Mouse (Mus musculus): ENCODE results near the gene Hes5. TPM values are rescaled to one million over a fixed set of nuclear protein-coding genes. Genes with fewer than 3 reads are reported as not detected.

Gene Hes5
- total RNA-seq, 2 experiments from 2014 or later, result not detected

Other genes with a start within 250 kb of the Hes5 start
- gene Ttc34, start 123.5 kb upstream of the Hes5 start, total RNA-seq (2021), result under 1 TPM; 0.26 to 0.41 TPM
- under 1 TPM; 0.21 to 0.72 TPM for gene Mmel1, start 91.3 kb upstream of the Hes5 start, total RNA-seq (2021)
- gene Fam213b, start 61.8 kb upstream of the Hes5 start, total RNA-seq (2021), result 10 to 100 TPM; 37.8 to 39.7 TPM
- 1 to 10 TPM; 2.7 to 3.7 TPM for gene Tnfrsf14, start 32.4 kb upstream of the Hes5 start, total RNA-seq (2021)
- gene Pank4, start 3.2 kb downstream of the Hes5 start, total RNA-seq (2021), result 10 to 100 TPM; 34.9 to 37.5 TPM
- not detected for gene Plch2, start 95.9 kb downstream of the Hes5 start, total RNA-seq (2021)
- 10 to 100 TPM; 16.6 to 17.1 TPM for gene Pex10, start 106.1 kb downstream of the Hes5 start, total RNA-seq (2021)
- gene Rer1, start 125.5 kb downstream of the Hes5 start, total RNA-seq (2021), result 10 to 100 TPM; 76.1 to 78.4 TPM
- 1 to 10 TPM; 2.8 to 3.0 TPM for gene Morn1, start 125.7 kb downstream of the Hes5 start, total RNA-seq (2021)